Mouse (Mus musculus) cortical plate, adult 2 months (tissue): ENCODE data around the gene Apoh.

ENCODE experiments used
- CTCF ChIP-seq: fragments of 200-500 bp; IDR thresholded peaks from 2 replicates; pipeline ENCODE4 v1.5.1; 2011; ENCODE audit warnings: mild to moderate bottlenecking, control low read depth, low read length; ENCODE audit not compliant: insufficient read depth; ENCODE audit errors: extremely low read depth
- POLR2A ChIP-seq: fragments of 200-500 bp; IDR thresholded peaks from 2 replicates; pipeline ENCODE4 v1.6.1; 2011; ENCODE audit warnings: mild to moderate bottlenecking, low read length, control low read depth; ENCODE audit not compliant: insufficient read depth; ENCODE audit errors: extremely low read depth

- TF ChIP-seq CTCF = peak; percentile 95
- TF ChIP-seq POLR2A = no peak
These were observed 34.7 kb downstream of the Apoh start for GRCm38 (mm10) chr11:108377680-108378362.
